Mouse (Mus musculus): Measurements from ENCODE around the gene Txnip. TPM values are rescaled to one million over a fixed set of nuclear protein-coding genes. Genes with fewer than 3 reads are reported as not detected.
A peak's percentile ranks its signal among the peaks of the same experiment; 100 is the strongest.

Gene Txnip
- polyA plus RNA-seq, 1 experiment = 110 TPM

DNA sequence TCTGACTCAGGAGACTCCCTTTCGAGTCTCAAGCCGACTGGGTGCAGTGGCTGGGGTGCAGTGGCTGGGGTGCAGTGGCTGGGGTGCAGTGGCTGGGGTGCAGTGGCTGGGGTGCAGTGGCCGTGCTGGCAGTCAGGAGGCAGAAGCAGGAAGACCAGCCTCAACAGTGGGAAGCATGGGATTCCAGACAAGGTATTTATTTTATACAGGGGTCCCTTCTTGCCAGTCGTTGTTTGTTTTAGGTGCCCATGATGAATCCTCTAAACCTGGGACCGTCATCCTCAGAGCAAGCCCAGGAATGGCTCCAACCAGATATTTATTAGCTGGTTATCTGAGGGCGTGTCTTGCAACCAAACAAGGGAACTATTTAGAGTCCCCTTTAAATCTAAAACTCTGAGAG, 4.2 kb upstream of the Txnip start:
- TF ChIP-seq CTCF (IDR thresholded peaks at IDR 0.05; ENCODE audit: borderline replicate concordance, extremely low read depth, insufficient read depth, insufficient read length) (no peak), POLR2A (IDR thresholded peaks at IDR 0.05; ENCODE audit: borderline replicate concordance, extremely low read depth, insufficient read depth, insufficient read length, poor library complexity, severe bottlenecking) (no peak)

DNA sequence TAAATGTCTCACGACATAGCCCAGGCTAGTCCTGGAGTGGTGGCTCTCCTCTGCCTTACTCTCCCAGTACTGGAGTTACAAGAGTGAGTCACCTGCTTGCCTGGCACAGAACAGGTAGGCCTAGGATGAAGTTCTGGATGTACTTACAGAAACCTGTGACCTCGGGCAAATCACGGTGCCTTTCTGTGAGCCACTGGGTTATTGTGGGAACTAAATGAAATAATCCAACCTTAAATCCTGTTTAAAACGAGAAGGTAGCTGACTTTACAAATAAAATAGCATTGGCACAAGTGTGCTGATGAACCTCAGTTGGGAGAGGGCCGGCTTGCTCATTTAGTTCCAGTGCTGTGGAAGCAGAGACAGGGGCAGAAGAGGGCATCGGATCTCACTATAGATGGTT, 3.5 kb upstream of the Txnip start:
- DNase-seq (ENCODE audit: low read depth) = no peak
- no peak for TF ChIP-seq POLR2A (IDR thresholded peaks at IDR 0.05; ENCODE audit: borderline replicate concordance, extremely low read depth, insufficient read depth, insufficient read length, poor library complexity, severe bottlenecking)
- TF ChIP-seq CTCF (IDR thresholded peaks at IDR 0.05; ENCODE audit: borderline replicate concordance, extremely low read depth, insufficient read depth, insufficient read length) = no peak

More for the DNA sequence above, 4.2 kb upstream of the Txnip start:
- DNase-seq (ENCODE audit: low read depth) = no peak

DNA sequence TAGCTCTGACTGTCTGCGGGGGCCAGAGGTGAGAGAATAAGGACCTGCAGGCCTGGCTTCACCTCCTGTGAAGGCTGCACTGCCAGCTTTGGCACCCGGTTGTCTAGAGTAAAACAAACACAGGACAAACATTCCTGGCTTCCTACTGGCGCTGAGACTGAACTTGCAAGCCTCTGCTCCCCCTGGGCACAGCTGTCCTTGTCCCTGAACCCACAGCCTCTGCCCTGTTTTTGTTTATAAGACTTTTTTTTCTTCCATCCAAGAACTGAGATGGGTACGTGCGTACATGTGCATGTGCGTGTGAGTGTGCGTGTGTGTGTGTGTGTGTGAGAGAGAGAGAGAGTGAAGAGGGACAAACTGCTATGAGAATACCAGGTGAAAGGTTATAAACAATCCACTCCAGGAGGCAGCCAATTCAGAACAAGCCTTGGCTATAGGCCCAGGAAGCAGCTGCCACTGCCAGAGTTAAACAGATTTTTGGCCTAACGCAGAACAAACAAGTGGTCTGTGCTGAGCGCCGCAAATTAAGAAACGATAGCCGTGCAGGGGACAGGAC, 2.6 kb upstream of the Txnip start:
- DNase-seq (ENCODE audit: low read depth) = peak; percentile 91
- TF ChIP-seq POLR2A (IDR thresholded peaks at IDR 0.05; ENCODE audit: borderline replicate concordance, extremely low read depth, insufficient read depth, insufficient read length, poor library complexity, severe bottlenecking) (no peak), CTCF (IDR thresholded peaks at IDR 0.05; ENCODE audit: borderline replicate concordance, extremely low read depth, insufficient read depth, insufficient read length) (no peak)

DNA sequence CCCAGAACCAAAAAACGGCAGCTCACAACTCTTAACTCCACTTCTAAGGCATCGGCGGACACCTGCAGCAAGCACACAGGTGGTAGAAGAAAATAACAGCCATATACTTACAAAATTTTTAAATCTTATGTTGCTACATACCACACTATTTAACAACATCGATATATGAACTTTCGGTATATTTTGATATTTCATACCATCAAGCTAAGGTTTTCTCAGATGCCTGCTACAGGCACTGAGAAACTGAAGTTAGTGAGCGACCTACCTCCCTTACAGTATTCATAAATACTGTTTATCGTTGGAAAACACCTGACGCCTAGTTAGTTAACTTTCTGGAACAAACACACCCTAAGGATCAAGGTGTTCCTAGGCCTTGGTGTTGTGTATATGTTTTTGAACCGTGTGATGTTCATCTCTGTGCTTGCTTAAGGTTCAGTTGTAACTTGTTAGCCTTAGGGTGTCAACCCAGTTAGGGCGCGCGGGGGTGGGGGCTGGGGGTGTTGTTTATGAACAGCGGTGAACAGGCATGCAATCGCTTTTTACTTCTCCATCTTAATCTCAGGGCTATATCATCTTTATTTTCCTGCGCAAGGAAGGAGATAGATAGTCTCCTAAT, 1.6 kb upstream of the Txnip start:
- DNase-seq (ENCODE audit: low read depth) = no peak
- no peak for TF ChIP-seq CTCF (IDR thresholded peaks at IDR 0.05; ENCODE audit: borderline replicate concordance, extremely low read depth, insufficient read depth, insufficient read length)
- no peak for TF ChIP-seq POLR2A (IDR thresholded peaks at IDR 0.05; ENCODE audit: borderline replicate concordance, extremely low read depth, insufficient read depth, insufficient read length, poor library complexity, severe bottlenecking)

DNA sequence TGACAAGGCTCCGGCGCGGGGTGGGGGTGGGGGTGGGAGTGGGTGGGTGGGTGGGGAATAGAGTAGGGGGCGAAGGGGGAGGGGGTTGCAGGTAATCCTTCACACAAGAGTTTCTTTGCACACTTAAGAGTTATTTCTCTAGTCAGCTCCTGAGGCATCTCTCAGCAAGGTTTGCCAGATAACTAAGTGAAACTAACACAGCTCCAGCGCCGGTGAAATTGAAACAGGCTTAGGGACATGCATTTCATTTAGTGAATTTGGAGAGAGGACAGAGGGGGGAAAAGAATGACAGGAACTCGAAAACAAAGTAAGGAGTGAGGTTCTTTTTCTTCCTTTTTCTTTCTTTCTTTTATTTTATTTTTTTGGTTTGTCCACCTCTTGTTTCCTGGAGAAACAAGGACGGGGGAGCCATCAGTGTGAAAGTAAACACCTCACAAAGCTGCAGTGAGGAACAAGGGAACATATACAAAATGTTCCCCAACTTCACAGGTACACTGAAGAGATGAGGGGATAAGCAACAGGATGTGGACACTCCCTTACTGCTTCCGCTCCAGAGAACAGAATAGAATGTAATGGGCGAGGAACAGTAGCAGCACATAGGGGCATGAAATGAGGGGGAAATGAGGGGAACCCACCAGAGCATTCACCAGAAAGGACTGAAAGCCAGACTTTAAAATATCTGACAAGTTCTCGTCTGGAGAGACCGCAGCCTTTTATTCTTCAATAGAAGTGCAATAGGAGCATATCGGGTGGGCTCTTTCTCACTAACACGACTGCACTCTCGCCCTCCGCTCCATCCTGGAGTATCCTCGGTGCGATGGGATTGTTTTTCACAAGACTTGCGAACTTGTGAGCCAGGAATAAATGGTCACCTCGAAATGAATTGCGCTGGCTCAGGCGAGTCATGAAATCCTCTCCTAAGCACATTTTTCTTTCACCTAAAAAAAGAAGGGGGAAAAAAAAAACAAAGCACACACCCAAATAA, 814 bp upstream of the Txnip start:
- no peak for TF ChIP-seq POLR2A (IDR thresholded peaks at IDR 0.05; ENCODE audit: borderline replicate concordance, extremely low read depth, insufficient read depth, insufficient read length, poor library complexity, severe bottlenecking)
- no peak for TF ChIP-seq CTCF (IDR thresholded peaks at IDR 0.05; ENCODE audit: borderline replicate concordance, extremely low read depth, insufficient read depth, insufficient read length)
- no peak for DNase-seq (ENCODE audit: low read depth)

DNA sequence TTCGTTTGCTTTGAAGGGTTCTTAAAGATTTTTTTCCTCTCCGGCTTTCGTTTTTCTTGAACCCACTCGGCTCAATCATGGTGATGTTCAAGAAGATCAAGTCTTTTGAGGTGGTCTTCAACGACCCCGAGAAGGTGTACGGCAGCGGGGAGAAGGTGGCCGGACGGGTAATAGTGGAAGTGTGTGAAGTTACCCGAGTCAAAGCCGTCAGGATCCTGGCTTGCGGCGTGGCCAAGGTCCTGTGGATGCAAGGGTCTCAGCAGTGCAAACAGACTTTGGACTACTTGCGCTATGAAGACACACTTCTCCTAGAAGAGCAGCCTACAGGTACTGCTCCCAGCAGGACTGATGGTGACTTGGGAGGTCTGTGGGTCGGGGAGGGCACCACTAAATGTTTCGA, 402 bp downstream of the Txnip start:
- TF ChIP-seq CTCF (IDR thresholded peaks at IDR 0.05; ENCODE audit: borderline replicate concordance, extremely low read depth, insufficient read depth, insufficient read length) (no peak), POLR2A (IDR thresholded peaks at IDR 0.05; ENCODE audit: borderline replicate concordance, extremely low read depth, insufficient read depth, insufficient read length, poor library complexity, severe bottlenecking) (no peak)
- no peak for DNase-seq (ENCODE audit: low read depth)

DNA sequence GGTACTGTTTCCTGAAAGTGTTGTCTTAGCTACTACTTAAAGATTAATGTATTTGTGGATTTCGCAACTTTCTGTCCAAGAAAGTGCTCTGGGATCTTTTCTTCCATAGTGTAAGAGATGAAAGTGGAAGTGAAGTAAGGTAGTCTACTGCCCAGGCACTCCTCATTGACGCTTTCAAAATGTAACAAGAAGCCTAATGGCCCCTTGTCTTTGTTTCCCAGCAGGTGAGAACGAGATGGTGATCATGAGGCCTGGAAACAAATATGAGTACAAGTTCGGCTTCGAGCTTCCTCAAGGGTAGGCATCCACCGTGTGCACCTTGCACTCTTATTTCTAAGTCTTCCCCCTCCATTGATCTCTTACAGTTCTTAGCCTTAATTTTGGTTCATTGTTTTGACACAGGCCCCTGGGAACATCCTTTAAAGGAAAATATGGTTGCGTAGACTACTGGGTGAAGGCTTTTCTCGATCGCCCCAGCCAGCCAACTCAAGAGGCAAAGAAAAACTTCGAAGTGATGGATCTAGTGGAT, 975 bp downstream of the Txnip start:
- no peak for TF ChIP-seq POLR2A (IDR thresholded peaks at IDR 0.05; ENCODE audit: borderline replicate concordance, extremely low read depth, insufficient read depth, insufficient read length, poor library complexity, severe bottlenecking)
- TF ChIP-seq CTCF (IDR thresholded peaks at IDR 0.05; ENCODE audit: borderline replicate concordance, extremely low read depth, insufficient read depth, insufficient read length) = no peak

DNA sequence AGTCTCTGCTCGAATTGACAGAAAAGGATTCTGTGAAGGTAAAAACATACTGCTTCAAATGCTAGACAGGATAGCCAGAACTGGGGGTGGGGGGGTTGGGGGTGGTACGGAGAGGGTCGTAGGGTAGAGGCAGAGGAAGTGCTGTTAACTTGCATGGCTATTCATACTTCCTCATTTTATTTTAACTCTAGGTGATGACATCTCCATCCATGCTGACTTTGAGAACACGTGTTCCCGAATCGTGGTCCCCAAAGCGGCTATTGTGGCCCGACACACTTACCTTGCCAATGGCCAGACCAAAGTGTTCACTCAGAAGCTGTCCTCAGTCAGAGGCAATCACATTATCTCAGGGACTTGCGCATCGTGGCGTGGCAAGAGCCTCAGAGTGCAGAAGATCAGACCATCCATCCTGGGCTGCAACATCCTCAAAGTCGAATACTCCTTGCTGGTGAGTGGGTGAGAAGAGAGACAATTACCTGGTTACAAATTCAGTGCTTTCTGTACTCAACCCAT, 1.7 kb downstream of the Txnip start:
- DNase-seq (ENCODE audit: low read depth) = no peak
- TF ChIP-seq POLR2A (IDR thresholded peaks at IDR 0.05; ENCODE audit: borderline replicate concordance, extremely low read depth, insufficient read depth, insufficient read length, poor library complexity, severe bottlenecking) = no peak
- no peak for TF ChIP-seq CTCF (IDR thresholded peaks at IDR 0.05; ENCODE audit: borderline replicate concordance, extremely low read depth, insufficient read depth, insufficient read length)

More for the DNA sequence above, 975 bp downstream of the Txnip start:
- no peak for DNase-seq (ENCODE audit: low read depth)

DNA sequence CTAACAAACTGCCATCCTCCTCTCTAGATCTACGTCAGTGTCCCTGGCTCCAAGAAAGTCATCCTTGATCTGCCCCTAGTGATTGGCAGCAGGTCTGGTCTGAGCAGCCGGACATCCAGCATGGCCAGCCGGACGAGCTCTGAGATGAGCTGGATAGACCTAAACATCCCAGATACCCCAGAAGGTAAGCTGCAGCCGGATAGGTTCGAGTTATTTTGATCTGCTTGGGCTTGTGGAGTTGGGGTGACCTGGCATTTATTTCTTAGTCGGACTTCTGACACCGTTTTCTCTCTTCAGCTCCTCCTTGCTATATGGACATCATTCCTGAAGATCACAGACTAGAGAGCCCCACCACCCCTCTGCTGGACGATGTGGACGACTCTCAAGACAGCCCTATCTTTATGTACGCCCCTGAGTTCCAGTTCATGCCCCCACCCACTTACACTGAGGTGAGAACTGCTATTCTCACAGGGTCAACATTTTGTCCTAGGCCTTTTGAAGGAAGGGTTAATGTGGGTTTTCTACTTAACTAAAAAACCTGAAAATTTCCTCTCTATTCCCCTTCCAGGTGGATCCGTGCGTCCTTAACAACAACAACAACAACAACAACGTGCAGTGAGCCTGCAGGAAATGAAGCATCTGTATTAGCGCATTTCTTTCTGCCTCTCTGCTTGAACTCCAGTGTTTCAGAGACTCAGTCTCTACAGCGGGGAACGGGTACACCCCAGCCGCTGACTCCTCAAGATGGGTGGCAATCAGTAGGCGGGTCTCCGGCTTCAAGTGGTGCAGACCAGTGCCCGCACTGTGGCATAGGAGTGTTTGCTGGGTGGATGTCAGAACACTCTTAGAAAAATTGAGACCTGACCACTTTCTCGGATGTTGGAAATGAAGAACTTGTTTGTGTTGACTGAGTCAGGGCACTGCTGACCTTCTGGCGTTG, 2.4 kb downstream of the Txnip start:
- TF ChIP-seq CTCF (IDR thresholded peaks at IDR 0.05; ENCODE audit: borderline replicate concordance, extremely low read depth, insufficient read depth, insufficient read length) (no peak), POLR2A (IDR thresholded peaks at IDR 0.05; ENCODE audit: borderline replicate concordance, extremely low read depth, insufficient read depth, insufficient read length, poor library complexity, severe bottlenecking) (no peak)
- no peak for DNase-seq (ENCODE audit: low read depth)
